Mouse (Mus musculus) heart, adult 9 months (tissue): ENCODE results near the gene Slc4a8.

Source experiments
- DNase-seq, 2 experiments: peaks; one replicate each; pipeline ENCODE4 v3.0.0; 2022; ENCODE audit warnings: low spot score in 2 of 2

The Slc4a8 gene

DNA sequence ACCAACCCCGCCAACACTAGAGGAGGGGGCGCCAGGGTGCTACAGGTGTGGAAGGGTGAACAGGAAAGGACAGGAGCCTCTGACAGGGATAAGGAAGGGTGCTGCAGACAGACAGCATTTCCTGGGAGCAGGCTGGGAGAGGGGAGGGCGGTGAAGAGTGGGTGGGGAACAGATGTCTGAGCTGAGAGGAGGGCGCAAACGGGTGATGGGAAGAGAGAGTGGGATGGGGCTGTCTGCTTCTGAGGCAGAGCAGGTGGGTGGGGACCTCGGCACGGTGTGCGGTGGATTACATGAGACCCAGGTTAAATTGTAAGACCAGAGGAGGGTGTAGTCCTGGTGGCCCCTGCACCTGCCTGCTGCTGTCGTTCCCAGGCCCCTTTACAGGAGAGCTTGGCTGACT is 68.2 kb downstream of the Slc4a8 start:
- no peak for DNase-seq

- DNase-seq = no peak
Measured at GRCm38 (mm10) chr15:100830682-100831081, 69.1 kb downstream of the Slc4a8 start.

GRCm38 (mm10) chr15:100832144-100832543 is 70.6 kb downstream of the Slc4a8 start:
- no peak for DNase-seq

GRCm38 (mm10) chr15:100832784-100833183 is 71.2 kb downstream of the Slc4a8 start:
- DNase-seq = no peak

- DNase-seq = no peak
Measured at GRCm38 (mm10) chr15:100836729-100837128, 75.2 kb downstream of the Slc4a8 start.

DNA sequence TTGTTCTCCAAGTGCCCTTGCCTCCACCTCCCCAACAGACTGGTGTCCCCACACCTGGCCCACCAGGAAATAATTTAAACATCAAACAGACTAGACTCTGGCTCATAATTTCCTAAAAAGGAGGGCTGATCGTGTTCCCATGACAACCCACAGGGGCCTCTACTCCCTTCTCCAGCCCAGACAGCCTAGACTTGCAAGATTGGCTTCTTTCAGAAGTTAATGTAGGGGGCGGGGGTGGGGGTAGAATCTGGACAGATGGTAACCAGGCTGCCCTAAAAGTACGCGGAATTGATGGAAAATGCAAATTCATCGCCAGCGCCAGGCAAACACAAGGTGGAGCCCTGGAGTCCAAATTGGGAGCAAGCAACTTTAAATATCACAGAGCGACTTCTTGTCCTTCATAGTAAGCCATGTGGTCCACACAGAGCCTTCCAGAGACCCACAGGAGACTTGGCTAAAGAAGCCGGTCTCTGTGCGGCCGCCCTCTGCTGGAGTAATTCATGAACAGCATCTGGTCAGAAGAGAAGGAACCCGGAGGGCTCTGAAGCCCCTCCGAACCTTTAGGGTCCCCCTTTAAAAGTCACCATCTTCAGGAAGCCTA is 77.2 kb downstream of the Slc4a8 start:
- DNase-seq = peak; percentile 33 to 36

- DNase-seq = no peak
Measured at GRCm38 (mm10) chr15:100844336-100844735, 82.8 kb downstream of the Slc4a8 start.

- no peak for DNase-seq
Measured at GRCm38 (mm10) chr15:100845049-100845879, 83.7 kb downstream of the Slc4a8 start.

DNA sequence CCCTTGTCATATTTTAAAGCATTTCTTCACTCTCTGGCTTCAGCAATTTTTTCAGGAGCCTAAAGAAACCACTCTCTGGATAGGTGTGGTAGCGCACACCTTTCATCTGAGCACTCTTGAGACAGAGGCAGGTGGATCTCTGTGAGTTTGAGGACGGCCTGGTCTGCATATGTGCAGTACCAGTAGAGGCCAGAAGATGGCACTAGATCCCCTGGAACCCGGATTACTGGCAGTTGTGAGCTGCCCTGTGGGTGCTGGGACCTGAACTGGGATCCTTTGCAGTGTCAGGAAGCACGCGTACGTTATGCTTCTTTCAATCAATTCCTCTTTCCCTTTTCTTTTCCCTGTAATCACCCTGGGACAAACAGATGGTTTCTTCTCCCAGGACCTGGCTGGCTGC is 85.6 kb downstream of the Slc4a8 start:
- no peak for DNase-seq

DNA sequence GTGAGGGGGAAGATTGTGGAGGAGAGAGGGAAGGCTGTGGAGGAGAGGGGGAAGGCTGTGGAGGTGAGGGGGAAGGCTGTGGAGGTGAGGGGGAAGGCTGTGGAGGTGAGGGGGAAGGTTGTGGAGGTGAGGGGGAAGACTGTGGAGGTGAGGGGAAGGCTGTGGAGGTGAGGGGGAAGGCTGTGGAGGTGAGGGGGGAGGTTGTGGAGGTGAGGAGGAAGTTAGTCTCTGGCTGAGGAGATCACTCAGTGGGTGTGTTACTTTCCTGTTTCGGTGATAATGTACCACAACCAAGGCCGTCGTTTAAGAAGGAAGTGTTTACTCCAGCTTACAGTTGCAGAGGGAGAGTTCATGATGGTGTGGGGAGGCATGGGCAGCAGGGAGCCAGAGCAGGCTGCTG is 96.0 kb downstream of the Slc4a8 start:
- DNase-seq = no peak

DNA sequence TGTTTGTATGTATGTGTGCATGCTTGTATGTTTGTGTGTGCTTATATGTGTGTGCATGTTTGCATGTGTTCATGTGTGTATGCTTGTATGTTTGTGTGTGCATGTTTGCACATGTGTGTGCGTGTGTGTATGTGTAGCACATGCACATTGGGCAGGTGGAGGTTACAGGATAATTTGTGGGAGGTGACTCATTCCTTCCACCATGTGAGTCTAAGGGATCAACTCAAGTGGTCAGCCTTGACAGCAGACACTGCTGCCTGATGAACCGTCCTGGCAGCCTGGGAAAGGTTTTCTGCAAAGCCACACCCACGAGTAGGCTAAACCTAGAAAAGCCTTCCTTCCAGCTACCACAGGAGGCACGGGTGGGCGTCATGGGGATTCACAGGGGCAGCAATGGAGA is 99.3 kb downstream of the Slc4a8 start:
- no peak for DNase-seq

- no peak for DNase-seq
Measured at GRCm38 (mm10) chr15:100865556-100865955, 104.0 kb downstream of the Slc4a8 start.

GRCm38 (mm10) chr15:100869558-100869957 is 108.0 kb downstream of the Slc4a8 start, which contains the start of gene Scn8a:
Gene Scn8a, plus strand, starts transcription at chr15:100869858.
- no peak for DNase-seq

GRCm38 (mm10) chr15:100870001-100870774 is 108.6 kb downstream of the Slc4a8 start:
- DNase-seq = no peak

GRCm38 (mm10) chr15:100870775-100871106 is 109.2 kb downstream of the Slc4a8 start:
- no peak for DNase-seq

DNA sequence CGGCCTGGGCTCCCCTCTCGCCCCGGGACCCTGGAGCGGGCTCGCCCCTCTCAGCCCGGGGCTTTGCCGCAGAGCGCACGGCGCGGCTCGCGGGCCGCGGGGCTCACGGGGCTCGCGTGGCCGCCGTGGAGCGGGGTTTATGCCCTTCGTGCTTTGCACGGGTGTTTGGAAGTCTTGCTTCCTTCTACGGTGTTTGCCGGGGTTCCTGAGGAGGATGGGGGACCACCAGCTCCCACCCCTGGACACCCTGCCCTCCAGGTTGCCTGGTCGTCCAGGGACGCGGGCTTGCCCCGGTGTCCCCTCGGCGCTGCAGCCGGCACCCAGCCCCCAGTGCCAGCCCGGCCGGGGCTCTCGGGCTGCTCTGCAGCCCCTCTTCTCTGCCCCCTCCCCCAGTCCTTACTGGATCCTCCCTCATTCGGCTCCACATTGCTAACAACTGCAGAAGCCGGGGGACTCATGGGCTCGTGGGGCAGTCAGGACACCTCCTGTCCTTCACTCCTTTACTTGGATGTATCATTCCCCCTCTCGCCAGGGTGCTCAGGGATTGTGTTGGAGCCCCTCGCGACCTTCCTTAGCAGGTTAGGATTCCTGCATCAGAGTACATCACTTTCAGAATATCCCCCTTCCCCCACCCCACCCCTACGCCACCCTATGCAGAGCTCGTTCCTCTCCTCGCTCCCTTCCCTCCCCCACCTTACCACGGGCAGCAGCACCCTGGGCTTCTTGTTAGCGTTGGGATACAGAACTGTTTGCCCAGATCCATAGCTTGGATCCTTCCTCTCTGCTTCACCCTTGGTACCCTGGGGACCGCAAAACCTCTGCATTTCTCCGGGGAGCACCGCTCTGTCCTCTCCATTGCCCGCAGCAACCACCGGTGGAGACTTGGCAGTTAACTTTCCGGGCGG is 109.8 kb downstream of the Slc4a8 start:
- no peak for DNase-seq

DNA sequence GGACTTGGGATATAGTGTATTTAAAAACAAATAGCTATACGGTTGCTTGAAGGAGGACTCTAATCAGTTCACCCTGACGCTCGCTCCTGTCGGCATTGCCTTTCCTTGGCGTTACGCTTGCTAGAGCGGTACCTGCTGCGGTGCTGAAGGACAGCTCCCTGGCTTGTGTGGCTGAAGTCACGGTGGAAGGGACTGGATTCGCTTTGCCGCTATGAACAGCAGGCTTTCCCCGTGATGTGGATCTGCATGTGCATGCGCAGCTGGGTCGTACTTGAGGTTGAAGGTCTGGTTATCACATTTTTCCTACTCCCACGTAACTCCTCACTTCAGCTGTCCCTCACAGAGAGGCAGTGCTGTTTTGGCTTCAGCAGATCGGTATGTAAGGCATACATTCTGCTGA is 111.6 kb downstream of the Slc4a8 start:
- peak in 1 of 2 experiments; percentile 14 for DNase-seq
